Mouse (Mus musculus) lung, postnatal 4 days (tissue): ENCODE measurements around the gene Erp29.

Source experiments
- DNase-seq, 2 experiments: peaks; one replicate each; pipeline ENCODE4 v3.0.0; 2021

The Erp29 gene

GRCm38 (mm10) chr5:121452026-121452869 is at the start of gene Erp29:
Gene Erp29, minus strand, starts transcription at chr5:121452506.
- peak; percentile 99 to 100 for DNase-seq

DNA sequence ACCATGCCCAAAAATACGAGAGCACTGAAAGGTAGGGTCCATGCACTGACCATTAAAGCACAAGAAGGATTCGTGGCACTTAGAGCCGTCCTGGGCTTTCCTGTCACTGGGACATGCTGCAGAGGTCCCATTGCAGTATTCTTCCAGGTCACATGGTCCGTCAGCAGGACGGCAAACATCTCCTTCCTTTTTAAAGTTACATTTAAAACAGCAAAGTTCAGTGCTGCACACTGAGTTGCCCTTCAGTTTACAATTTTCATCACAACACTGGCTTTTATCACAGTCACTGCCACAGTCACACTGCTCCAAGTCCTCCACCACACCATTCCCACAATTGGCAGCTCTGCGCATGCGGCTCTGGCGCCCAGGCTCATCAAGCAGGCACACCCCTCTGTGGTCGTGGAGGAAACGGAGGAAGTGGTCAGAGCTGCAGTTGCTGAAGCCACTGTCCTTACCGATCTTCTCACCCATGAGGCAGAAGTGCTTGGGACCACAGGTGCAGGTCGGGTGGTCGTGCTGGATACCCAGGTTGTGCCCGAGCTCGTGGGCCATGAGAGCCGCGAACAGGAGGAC is 49.2 kb upstream of the Erp29 start:
- peak in 1 of 2 experiments; percentile 11 for DNase-seq

DNA sequence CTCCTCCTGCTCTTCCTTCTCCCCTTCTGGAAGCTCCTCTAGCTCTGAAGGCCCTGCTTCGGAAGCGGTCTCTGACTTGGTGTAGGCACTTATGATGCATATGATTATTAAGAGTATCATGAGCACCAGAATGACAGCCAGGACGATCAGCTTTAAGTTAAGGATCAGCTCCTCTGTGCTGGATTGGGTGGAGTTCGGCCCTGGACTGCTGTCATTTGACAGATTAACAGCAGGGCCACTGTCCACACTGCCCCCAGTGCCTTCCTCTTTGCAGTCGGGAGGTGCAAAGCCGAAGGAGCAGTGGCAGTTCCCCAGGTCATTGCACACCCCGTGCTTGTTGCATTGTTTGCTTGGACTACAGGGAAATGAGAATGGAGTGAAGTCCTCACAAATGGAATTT is 48.4 kb upstream of the Erp29 start:
- DNase-seq: no peak

GRCm38 (mm10) chr5:121493305-121493704 is 41.0 kb upstream of the Erp29 start:
- no peak for DNase-seq

- no peak for DNase-seq
These were observed 32.5 kb upstream of the Erp29 start for GRCm38 (mm10) chr5:121484801-121485200.

- DNase-seq: peak in 1 of 2 experiments; percentile 41
These were observed 25.4 kb upstream of the Erp29 start for GRCm38 (mm10) chr5:121477680-121478079.

DNA sequence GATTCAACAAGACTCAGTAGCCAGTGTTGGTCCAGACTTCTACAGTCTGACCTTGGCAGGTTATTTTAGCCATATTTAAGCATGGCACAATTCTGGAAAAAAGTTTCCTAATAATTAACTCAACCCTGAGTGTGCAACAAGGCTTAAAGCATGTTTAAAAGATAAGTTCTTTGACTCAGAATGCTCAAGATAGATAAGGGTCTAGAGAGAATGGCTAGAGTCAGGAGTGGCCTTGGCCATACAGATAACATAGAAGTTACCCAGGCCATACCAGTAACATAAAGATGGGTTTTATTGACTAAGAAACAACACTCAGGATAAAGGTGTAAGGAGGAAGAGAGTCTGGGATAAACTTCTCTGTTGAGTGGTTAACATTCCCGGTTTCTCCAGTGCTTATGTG is 23.7 kb upstream of the Erp29 start:
- no peak for DNase-seq

- peak in 1 of 2 experiments; percentile 48 for DNase-seq
These were observed 22.3 kb upstream of the Erp29 start for GRCm38 (mm10) chr5:121474610-121475009.

GRCm38 (mm10) chr5:121472411-121472810 is 20.1 kb upstream of the Erp29 start:
- DNase-seq: no peak

DNA sequence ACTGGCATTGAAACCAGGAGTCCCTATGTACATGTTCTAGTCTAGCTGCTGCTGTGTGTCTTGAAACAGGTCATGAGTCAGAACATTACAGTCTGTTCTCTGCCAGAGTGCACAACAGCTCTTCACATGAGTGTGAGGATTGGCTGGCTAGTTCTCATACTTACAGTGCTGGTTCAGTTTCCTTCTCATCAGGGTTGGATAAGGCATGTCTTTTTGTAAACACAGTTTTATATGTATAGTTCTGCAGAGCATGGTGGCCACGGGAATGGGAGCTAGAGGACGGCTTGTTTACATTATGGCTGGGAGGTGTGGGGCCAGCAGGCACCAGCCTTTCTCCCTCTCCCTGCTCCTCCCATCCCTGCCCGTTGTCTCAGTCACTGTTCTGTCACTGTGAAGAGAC is 17.3 kb upstream of the Erp29 start:
- no peak for DNase-seq

GRCm38 (mm10) chr5:121463601-121464250 is 11.4 kb upstream of the Erp29 start:
- DNase-seq: no peak

DNA sequence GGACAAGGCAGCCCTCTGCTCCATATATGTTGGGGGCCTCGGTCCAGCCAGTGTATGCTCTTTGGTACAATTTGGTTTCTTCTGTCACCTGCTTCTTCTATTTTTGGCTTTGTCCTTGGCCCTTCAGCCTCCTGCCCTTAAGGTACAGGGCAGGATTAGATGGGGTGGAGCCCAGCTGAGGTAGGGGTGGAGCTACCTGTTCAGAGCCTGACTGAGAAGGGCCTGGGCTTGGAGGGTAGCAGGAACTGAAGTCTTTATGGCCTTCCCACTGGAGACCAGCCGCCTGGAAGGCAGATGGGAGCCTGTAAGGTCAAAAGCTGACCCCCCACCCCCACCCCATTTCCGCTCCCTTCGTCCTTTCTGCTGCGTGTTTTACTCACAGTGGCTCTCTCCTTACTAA is 10.7 kb upstream of the Erp29 start:
- peak; percentile 30 to 63 for DNase-seq

GRCm38 (mm10) chr5:121462171-121462502 is 9.8 kb upstream of the Erp29 start:
- DNase-seq: no peak

GRCm38 (mm10) chr5:121461339-121462170 is 9.2 kb upstream of the Erp29 start:
- no peak for DNase-seq

- DNase-seq: no peak
These were observed 3.4 kb upstream of the Erp29 start for GRCm38 (mm10) chr5:121455510-121456265.

DNA sequence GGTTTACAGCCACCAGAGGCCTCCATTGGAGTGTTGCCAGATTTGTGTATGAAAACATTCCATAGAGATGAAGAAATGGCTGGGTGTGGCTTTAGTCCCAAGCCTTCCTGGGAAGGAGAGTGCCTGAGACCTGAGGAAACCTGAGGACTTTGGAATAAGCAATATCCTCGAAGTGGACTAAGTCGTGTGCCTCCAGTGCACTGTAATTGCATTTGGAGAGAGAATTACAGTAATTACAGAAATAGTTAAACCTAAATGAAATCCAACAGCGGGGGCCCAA is 2.1 kb upstream of the Erp29 start:
- DNase-seq: no peak

GRCm38 (mm10) chr5:121453743-121454502 is 1.6 kb upstream of the Erp29 start:
- peak in 1 of 2 experiments; percentile 28 for DNase-seq

DNA sequence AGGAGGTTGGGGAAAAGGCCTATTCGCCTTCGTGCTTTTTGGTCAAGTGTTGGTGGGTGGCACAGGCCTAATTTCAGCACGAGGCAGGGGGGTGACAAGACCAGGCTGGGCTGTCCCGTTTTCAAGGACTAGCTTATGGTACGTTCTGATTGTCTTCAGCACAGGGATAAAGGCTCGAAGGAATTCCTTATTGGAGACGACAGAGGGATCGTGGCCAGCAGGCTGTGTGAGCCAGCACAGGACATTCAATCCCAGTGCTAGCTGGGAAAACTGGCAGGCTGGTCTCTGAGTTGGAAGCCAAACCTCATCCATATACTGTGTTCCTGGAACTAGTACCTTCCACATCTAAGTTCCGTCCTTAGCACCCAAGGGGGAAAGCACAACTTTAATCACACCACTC is 600 bp upstream of the Erp29 start:
- no peak for DNase-seq

DNA sequence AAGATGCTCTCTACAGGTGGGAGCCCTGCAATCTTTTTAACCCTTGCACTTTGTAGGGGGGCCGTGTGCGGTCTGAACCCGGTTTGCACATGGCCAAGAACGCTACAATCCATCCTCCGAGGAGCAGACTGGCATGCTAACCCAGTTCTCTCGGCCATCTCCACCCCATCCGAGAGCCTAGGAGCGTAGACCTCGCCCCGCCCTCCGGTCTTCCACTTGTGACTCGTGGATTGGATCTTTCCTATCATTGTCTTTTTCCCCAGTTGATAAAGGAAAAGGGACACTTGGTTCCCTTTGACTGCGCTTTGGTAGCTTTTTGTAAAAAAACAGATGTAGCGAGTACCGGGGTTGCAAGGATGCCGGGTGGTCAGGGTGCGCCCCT is 671 bp downstream of the Erp29 start, which contains the start of gene Tmem116:
TSS of gene Tmem116 (plus strand) at position 250 of the 382 bp plus-strand sequence.
- DNase-seq: peak in 1 of 2 experiments; percentile 43

DNA sequence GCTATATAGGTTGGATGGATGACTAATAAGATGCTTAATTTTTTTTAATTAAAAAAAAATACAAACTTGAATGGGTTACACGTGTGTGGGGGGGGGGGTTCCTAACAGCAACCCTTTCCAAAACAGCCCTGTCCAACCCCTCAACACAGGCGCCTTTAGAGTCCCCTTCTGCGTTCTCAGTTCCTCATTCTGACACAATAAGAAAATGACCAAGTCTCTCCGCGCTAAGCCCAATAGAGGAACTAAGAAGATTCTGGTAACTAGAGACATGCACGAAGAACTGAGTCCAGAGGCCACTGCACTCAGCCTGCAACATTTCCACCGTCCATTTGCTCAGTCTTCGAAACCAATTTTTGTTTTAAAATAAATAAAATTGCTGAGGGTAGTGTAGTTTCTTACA is 1.1 kb downstream of the Erp29 start:
- peak in 1 of 2 experiments; percentile 17 for DNase-seq

- no peak for DNase-seq
These were observed 1.8 kb downstream of the Erp29 start for GRCm38 (mm10) chr5:121450476-121450875.

GRCm38 (mm10) chr5:121449976-121450375 is 2.3 kb downstream of the Erp29 start:
- DNase-seq: peak in 1 of 2 experiments; percentile 78
